Mouse (Mus musculus) heart, adult 2 months (tissue): ENCODE results near the gene Cyp3a57.

Experiments
- CTCF ChIP-seq: fragments of 200-600 bp; IDR thresholded peaks from 2 replicates; pipeline ENCODE4 v1.8.1; 2022; ENCODE audit warnings: antibody characterized with exemption, mild to moderate bottlenecking, moderate library complexity
- EP300 ChIP-seq: fragments of 200-500 bp; IDR thresholded peaks from 2 replicates; pipeline ENCODE4 v1.6.1; 2011; ENCODE audit warnings: low read depth, low read length, control low read depth; ENCODE audit not compliant: insufficient read depth
- POLR2A ChIP-seq: fragments of 200-500 bp; IDR thresholded peaks from 2 replicates; pipeline ENCODE4 v1.6.1; 2011; ENCODE audit warnings: mild to moderate bottlenecking, low read depth, low read length, control low read depth; ENCODE audit not compliant: insufficient read depth

GRCm38 (mm10) chr5:145431004-145431403 lies 85.9 kb downstream of the Cyp3a57 start:
- TF ChIP-seq CTCF (no peak), POLR2A (no peak), EP300 (no peak)
